Mouse (Mus musculus) erythroblast, adult 5-6 weeks (primary cell): ENCODE data around the gene Mfsd12. TPM values are rescaled to one million over a fixed set of nuclear protein-coding genes. Genes with fewer than 3 reads are reported as not detected.

Experiments used
- ATAC-seq: replicated peaks from 2 replicates; pipeline ENCODE4 v1.8.0; 2016; ENCODE audit warnings: moderate number of reproducible peaks, mild to moderate bottlenecking, moderate TSS enrichment, inconsistent platforms; ENCODE audit not compliant: poor library complexity, low FRiP score, severe bottlenecking
- total RNA-seq, 2 experiments: library from RNA; stranded (forward) in 1 of 2; stranded (reverse) in 1 of 2; fragments of 150-400 nt in 1 of 2; fragments of 200-764, 138-1000 nt in 1 of 2; gene quantifications; 2 replicates each; pipeline versions ENCODE4 v1.2.3 to v1.2.4; 2015 to 2017; ENCODE audit warnings: low replicate concordance in 2 of 2

The Mfsd12 gene
- total RNA-seq, 2 experiments from 2014 or later: 2.5 to 8.7 TPM

GRCm38 (mm10) chr10:81396749-81397148, 39.5 kb downstream of the Mfsd12 start:
- no peak for ATAC-seq

DNA sequence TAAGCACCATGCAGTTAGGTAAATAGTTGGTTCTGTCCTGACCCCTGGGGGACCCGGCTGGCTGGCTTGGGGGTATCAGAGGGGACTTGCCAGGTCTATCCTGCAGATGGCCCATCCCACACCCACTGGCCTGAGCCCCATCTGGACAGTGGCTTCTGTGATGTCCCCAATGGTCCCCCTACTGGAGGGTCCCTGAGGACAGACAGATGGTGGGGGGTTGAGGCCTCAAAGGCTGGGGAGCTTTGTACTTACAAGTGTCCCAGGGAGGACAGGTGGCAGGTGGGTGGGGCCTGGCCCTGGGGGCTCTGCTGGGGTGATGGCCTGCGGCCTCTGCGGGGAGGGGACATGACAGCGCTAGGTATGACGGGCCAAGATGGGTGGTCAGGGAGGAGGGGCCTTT, 42.0 kb downstream of the Mfsd12 start:
- ATAC-seq: no peak

GRCm38 (mm10) chr10:81399798-81400308, 42.6 kb downstream of the Mfsd12 start:
- no peak for ATAC-seq

- ATAC-seq: no peak
These were observed 43.3 kb downstream of the Mfsd12 start for GRCm38 (mm10) chr10:81400371-81401204.

DNA sequence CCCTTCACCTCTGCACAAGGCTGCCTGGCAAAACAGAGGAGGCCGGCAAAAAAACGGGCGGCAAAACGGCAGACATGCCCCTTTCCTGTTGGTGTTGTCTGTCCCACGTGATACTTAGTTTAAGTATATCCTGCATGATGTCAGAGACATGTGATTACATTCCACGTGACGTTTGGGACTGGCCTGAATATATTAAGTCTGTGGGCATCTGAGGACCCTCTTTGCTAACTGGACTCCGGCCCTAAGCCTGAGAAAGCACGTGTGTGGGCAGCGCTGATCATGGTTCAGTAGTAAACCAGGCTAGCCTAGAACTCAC, 43.9 kb downstream of the Mfsd12 start:
- no peak for ATAC-seq

DNA sequence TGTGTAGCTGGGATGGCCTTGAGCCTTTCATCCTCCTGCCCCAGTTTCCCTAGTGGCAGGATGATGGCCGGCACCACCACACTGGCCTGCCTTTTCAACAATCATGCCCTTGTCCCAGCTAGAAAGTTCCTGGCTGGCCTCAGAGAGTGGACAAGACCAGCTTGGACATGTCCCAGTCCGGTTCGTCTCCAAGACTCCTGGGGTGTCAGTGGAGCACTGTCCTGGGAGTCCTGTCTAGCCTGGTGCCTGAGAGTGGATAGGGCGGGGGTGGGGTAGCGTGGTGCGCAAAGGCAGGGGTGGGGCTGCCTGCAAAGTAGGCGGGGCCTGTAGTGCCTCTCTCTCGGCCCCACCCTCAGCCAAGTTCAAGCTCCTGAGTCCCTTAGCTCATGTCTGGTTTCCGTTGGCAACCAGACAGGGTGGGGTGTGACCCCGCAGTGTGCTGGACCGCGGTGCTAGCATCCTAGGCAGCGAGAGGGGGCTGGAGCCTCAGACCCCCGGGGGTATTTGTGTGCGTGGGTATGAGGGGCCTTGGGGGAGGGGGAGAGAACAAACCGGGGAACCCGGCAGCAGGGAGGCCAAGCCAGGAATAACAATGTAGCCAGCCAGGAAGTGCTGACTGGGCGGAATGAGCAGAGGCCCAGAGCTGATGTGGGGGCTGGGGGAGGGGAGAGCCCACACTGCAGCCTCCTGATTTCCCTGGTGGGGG, 44.4 kb downstream of the Mfsd12 start:
- ATAC-seq: peak; percentile 68

DNA sequence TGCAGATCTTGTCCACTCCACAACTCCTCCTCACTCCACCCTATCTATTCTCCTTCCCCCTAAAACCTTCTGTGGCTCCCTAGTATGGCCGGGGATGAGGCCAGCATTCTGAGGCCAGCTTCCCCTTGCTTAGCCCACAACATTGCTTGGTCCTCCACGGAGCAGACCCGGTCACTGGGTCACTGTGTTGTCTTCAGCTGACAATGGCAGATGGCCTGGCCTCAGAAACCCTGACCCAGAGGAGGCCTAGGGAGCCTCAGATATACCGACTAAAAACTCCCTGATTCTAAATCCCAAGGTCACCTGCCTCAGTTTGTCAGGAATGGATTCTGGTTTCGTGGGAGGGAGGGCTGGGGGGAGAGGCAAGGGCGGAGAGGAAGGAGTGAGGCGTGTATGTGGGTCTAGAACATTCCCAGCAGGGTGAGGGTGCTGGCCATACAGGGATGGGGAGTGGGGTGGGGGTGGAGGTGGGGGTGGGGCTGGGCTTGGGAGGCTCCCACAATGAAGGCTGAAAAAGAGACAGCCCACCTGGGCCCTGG, 45.0 kb downstream of the Mfsd12 start:
- no peak for ATAC-seq

- ATAC-seq: no peak
These were observed 46.2 kb downstream of the Mfsd12 start for GRCm38 (mm10) chr10:81403511-81403910.

GRCm38 (mm10) chr10:81404082-81404481, 46.8 kb downstream of the Mfsd12 start:
- no peak for ATAC-seq

GRCm38 (mm10) chr10:81404720-81405119, 47.4 kb downstream of the Mfsd12 start:
- no peak for ATAC-seq

- peak; percentile 44 for ATAC-seq
These were observed 48.4 kb downstream of the Mfsd12 start for GRCm38 (mm10) chr10:81405588-81406201.

- no peak for ATAC-seq
These were observed 49.5 kb downstream of the Mfsd12 start for GRCm38 (mm10) chr10:81406504-81407440.

DNA sequence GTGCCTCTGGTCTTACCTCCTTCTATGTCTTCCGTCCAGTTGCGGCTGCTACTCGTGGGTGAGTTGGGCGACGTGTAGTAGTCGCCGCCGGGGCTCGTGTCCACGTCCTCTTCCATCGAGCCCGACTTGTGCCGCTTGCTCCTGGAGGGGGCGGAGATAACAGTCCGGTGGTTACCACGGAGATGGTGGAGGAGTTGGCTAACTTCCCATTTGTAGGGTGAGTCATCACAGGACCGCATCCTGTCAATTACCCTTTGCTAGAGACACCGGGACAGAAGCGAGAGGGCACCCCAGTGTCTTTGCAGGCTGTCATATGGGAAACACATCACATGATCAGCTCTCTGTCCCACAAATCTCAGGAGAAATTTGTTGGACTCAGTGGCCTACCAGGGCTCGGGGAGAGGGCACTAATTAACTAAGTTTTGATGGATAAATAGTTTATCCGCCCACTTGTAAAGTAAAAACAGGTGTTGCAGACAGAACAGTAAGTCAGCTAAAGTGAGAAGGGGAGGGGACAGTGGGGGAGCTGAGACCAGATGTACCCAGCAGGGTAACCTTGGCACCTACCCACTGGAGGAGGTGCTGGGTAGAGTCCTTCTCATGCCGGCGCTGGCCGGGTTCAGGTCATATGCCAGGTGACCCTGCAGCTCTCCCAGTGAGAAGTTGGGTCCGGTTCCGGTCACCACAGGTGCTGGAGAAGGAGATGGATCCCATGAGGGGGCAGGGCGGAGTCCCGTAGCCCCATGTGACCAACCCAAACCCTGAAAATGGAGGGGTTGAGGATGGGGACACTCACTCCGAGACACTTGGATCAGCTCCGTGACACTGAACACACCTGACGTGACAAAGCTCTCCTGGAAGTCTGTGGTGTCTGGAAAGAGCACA, 50.5 kb downstream of the Mfsd12 start:
- ATAC-seq: peak; percentile 51

GRCm38 (mm10) chr10:81408424-81408729, 51.1 kb downstream of the Mfsd12 start:
- ATAC-seq: no peak

DNA sequence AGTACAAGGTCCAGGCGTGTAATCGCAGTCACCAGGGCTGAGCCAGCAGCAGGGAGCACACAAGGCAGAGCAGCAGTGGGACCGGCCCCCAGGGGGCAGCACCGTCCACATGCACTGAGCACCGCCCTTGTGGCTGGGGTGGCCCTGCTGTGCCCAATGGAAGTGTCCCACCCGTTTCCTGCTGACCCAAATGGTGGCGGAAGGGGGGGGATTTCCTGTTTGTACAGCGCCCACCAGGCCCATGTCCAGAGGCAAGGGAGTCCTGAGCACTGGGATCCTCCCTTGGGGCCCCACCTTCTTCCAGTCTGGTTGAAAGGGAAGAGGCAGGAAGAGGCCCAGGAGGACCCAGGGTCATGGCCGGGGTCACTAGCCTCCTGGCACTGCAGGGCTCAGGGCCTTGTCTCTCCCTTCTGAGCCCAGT, 51.6 kb downstream of the Mfsd12 start:
- ATAC-seq: peak; percentile 59

GRCm38 (mm10) chr10:81409330-81409729, 52.0 kb downstream of the Mfsd12 start:
- ATAC-seq: no peak

- no peak for ATAC-seq
These were observed 53.1 kb downstream of the Mfsd12 start for GRCm38 (mm10) chr10:81410350-81410749.

GRCm38 (mm10) chr10:81410981-81411380, 53.7 kb downstream of the Mfsd12 start:
- ATAC-seq: no peak
